Mouse (Mus musculus) small intestine, adult 2 months (tissue): ENCODE measurements around the gene Clec4n.

Source experiments
- CTCF ChIP-seq: fragments of 200-500 bp; IDR thresholded peaks from 2 replicates; pipeline ENCODE4 v1.5.1; 2012; ENCODE audit warnings: low read depth, mild to moderate bottlenecking, control low read depth, inconsistent platforms, low read length, moderate library complexity, mixed read lengths; ENCODE audit not compliant: insufficient replicate concordance, insufficient read length; ENCODE audit errors: extremely low read depth
- POLR2A ChIP-seq: fragments of 200-500 bp; IDR thresholded peaks from 2 replicates; pipeline ENCODE4 v1.6.1; 2012; ENCODE audit warnings: low read depth, mild to moderate bottlenecking, control low read depth, inconsistent platforms, low read length, moderate library complexity

- TF ChIP-seq POLR2A (no peak), CTCF (no peak)
Observed at GRCm38 (mm10) chr6:123237582-123237981, 7.9 kb downstream of the Clec4n start.
